Mouse (Mus musculus) gastrocnemius, adult 2 months (tissue): ENCODE results near the gene Mertk. TPM values are rescaled to one million over a fixed set of nuclear protein-coding genes. Genes with fewer than 3 reads are reported as not detected.

Source experiments
- DNase-seq: peaks from one replicate; pipeline ENCODE4 v3.0.0; 2022
- H3K27ac ChIP-seq: fragments of 200-600 bp; 2 replicates; pipeline ENCODE4 v1.8.1; 2022; ENCODE audit warnings: mild to moderate bottlenecking
- H3K4me3 ChIP-seq: fragments of 200-600 bp; 2 replicates; pipeline ENCODE4 v1.8.1; 2022; ENCODE audit warnings: mild to moderate bottlenecking, moderate library complexity
- CTCF ChIP-seq: fragments of 200-600 bp; IDR thresholded peaks from 2 replicates; pipeline ENCODE4 v1.8.1; 2022; ENCODE audit warnings: antibody characterized with exemption, mild to moderate bottlenecking, moderate library complexity
- intact Hi-C: fragments of 180-260 bp; cut with DNase I; formaldehyde crosslinking; loops from one replicate; pipeline ENCODE4 v1.15.1; 2025
- total RNA-seq, 2 experiments: library from RNA; stranded (reverse); gene quantifications; 2 replicates each; pipeline ENCODE4 v1.2.3; 2021

Mertk gene
- total RNA-seq, 2 experiments from 2014 or later: 1.6 to 3.5 TPM

DNA sequence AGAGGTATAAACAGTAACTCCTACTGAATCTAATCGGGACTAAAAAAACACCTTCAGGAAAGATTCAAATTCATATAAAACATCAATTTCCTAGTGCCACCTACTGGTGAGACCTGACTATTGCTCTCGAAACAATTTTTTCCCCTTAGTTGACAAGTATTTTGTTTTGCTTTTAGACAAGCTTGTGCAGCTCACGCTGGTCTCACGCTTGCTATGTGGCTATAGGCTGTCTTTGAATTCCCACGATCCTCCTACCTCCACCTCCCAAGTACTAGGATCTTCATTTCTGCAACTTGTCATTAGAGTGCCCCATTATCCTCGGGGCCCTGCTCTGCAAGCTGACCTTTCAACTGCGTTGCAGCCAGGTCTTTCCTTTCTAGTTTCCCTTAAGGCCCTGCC lies 118.6 kb downstream of the Mertk start:
- TF ChIP-seq CTCF: peak; percentile 88
- Histone ChIP-seq H3K27ac (peak overlapping the region; percentile 93), H3K4me3 (peak overlapping the region; percentile 98)
- intact Hi-C loops: loop anchor here (1.0 to 5.0 kb wide), 2 partner anchors 70 to 119 kb away; partner anchors contain the start of gene Mertk
- DNase-seq: no peak

- intact Hi-C loops: loop anchor here (1.0 to 5.0 kb wide), 2 partner anchors 71 to 120 kb away; partner anchors contain the start of gene Mertk
- Histone ChIP-seq H3K27ac (peak within 1 kb of the TSS; percentile 93), H3K4me3 (peak within 1 kb of the TSS; percentile 98)
- TF ChIP-seq CTCF: peak; percentile 1; the same call in 1 of the 2 replicates
- peak; percentile 97 for DNase-seq
Measured at GRCm38 (mm10) chr2:128817786-128818681, 119.3 kb downstream of the Mertk start, which contains the start of gene Tmem87b. TSS of gene Tmem87b (plus strand) at chr2:128818118.

GRCm38 (mm10) chr2:128818956-128819643 lies 120.3 kb downstream of the Mertk start:
- no peak for TF ChIP-seq CTCF
- H3K27ac ChIP-seq: peak overlapping the region; percentile 93
- H3K4me3 ChIP-seq: peak overlapping the region; percentile 98
- peak; percentile 26 for DNase-seq
- intact Hi-C loops: loop anchor here (5.0 kb wide), 1 partner anchor 72 kb away; no protein-coding TSS in a partner anchor

DNA sequence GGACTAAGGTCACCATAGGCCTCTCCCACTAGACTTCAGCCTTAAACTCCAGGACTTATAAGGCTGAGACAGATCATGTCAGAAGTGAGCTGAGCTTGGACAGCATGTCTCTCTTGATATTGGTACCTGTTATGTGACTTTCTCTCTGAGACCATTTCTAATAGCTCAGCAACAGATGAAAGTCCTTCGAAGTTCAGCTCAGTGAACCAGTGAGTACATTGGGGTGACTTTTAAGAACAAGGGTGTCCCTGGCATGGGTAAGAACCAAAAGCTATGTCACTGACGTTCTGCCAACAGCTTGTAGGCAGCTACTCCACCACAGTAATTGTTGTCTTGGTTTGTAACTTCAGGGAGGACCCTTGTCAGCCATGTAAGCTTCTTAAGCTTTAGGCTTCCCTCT lies 121.9 kb downstream of the Mertk start:
- DNase-seq: no peak
- TF ChIP-seq CTCF: no peak
- Histone ChIP-seq H3K27ac (no peak overlapping the region), H3K4me3 (no peak overlapping the region)
- intact Hi-C loops: no loop called here

DNA sequence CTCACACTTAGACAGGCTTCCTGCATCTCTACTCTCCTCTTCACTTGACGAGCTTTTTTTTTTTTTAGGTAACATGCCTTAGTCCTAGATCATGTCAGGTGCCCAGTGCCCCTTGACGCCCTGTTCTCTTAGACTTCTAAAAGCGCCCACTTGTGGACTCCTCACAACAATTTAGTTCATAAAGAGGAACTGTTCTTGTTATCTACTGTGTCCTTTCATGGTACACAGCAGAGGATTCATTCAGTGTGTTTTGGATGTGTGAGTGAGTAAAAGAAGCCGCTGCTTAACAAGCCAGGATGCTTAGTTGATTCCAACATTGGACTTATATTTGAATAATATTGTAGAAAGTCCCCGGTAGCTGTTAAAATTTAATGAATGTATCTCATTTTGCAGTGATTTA lies 125.1 kb downstream of the Mertk start:
- DNase-seq: no peak
- no peak for TF ChIP-seq CTCF
- no peak overlapping the region for H3K4me3 ChIP-seq
- intact Hi-C loops: no loop called here
- no peak overlapping the region for H3K27ac ChIP-seq

DNA sequence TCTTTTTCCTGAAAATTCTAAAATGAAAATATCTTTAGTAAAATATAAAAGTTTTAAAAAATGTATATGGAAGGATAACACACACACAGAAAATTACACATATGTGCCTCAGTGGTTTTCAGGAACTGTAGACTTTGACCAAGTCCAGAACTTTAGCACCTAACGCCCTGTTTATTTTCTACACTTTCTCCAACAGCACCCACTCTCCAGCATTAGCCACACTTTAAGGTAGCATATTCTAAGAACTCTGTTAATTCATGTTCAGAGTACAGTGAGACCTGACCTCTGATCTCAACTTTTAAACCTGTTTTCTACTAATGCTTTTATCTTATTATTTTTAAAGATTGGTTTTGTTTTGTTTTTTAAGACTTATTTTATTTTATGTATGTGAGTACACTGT lies 129.0 kb downstream of the Mertk start:
- no peak overlapping the region for H3K4me3 ChIP-seq
- no peak overlapping the region for H3K27ac ChIP-seq
- intact Hi-C loops: no loop called here
- no peak for TF ChIP-seq CTCF
- no peak for DNase-seq

GRCm38 (mm10) chr2:128832611-128833010 lies 133.9 kb downstream of the Mertk start:
- no peak for TF ChIP-seq CTCF
- intact Hi-C loops: no loop called here
- Histone ChIP-seq H3K4me3 (no peak overlapping the region), H3K27ac (no peak overlapping the region)
- DNase-seq: no peak

DNA sequence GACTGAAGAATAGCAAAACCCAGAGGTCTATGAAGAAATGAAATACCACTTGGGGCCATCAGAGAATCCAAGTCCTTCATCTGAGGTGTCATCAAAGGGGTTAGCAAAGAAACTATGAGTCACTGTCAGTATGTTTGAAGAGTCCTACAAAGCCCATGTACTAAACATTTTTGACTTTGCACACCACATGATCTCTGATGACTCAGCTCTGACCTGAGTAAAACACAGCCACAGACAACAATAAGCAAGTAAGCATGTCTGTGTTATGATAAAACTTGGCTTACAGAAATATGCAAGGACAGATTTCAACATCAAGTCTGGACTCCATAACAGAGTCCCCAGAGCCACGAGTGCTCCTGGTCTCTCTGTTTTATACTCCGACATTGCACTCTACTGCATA lies 134.3 kb downstream of the Mertk start:
- no peak for TF ChIP-seq CTCF
- Histone ChIP-seq H3K27ac (no peak overlapping the region), H3K4me3 (no peak overlapping the region)
- intact Hi-C loops: no loop called here
- no peak for DNase-seq

DNA sequence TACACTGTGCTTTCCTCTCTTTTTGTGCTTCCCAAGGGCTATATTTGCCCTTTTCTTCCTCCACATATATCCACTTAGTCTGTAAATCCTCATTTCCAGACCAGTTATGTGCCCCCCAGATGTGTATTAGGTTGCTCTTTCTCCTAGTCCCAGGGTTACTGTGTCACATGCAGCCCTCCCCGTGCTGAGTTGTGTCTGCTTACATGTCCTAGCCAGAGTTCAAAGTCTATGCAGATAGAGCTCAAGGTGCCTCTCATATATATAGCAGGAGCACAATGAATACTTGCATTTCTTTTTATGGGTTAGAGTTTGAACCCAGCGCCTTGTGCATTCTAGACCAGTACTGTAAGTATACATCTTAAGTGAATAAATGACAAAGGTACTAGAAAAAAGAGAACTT lies 134.7 kb downstream of the Mertk start:
- no peak for TF ChIP-seq CTCF
- intact Hi-C loops: no loop called here
- no peak for DNase-seq
- no peak overlapping the region for H3K4me3 ChIP-seq
- H3K27ac ChIP-seq: no peak overlapping the region

DNA sequence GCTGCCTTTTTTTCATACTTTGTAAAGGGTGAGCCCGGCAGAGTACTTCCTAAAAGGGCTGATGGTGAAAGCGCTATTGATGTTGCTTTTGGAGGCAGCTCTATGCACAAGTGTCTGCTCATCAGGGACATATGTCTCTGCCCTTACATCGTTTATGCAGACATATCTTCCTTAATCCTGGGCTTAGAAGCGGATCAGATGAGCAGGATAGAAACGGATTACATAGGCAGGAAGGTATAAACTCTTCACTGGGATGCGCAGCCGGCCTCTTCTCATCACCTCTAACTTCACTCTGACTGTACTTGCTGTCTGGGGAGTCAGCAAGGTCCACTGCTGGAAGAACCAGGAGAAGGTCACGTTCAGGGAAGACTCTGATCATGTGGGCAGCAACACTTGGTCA lies 138.8 kb downstream of the Mertk start:
- H3K4me3 ChIP-seq: no peak overlapping the region
- DNase-seq: no peak
- no peak overlapping the region for H3K27ac ChIP-seq
- intact Hi-C loops: no loop called here
- no peak for TF ChIP-seq CTCF

DNA sequence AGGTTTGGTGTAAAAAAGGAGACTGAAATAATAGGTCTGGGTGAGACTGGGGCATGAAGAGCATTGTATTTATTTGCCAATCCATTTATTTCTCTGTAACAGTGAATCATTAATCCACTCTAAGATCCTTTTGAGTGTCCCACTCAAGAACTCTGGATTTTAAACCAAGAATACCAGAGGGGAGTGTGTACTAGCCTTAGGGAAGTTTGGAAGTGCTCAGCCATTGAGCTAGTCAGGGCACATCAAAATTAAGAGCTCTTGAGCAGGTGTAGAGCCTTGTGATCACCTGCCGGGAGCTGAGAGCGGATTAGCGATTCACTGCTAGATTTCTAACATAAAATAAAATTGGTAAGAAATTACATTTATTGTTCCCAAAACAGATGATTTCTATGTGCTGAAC lies 139.9 kb downstream of the Mertk start:
- no peak overlapping the region for H3K4me3 ChIP-seq
- intact Hi-C loops: no loop called here
- TF ChIP-seq CTCF: no peak
- DNase-seq: no peak
- H3K27ac ChIP-seq: no peak overlapping the region

GRCm38 (mm10) chr2:128839501-128839900 lies 140.7 kb downstream of the Mertk start:
- H3K4me3 ChIP-seq: no peak overlapping the region
- H3K27ac ChIP-seq: no peak overlapping the region
- no peak for TF ChIP-seq CTCF
- DNase-seq: no peak
- intact Hi-C loops: no loop called here

- no peak for TF ChIP-seq CTCF
- Histone ChIP-seq H3K27ac (no peak overlapping the region), H3K4me3 (no peak overlapping the region)
- intact Hi-C loops: no loop called here
- no peak for DNase-seq
Measured at GRCm38 (mm10) chr2:128842437-128842836, 143.7 kb downstream of the Mertk start.
